Mouse (Mus musculus) olfactory bulb, adult 2 months (tissue): ENCODE data around the gene Vamp2.

ENCODE experiments used
- CTCF ChIP-seq: fragments of 200-500 bp; IDR thresholded peaks from 2 replicates; pipeline ENCODE4 v1.5.1; 2012; ENCODE audit warnings: low read depth, mild to moderate bottlenecking, low read length, moderate library complexity; ENCODE audit not compliant: insufficient read depth
- POLR2A ChIP-seq: fragments of 200-500 bp; IDR thresholded peaks from 2 replicates; pipeline ENCODE4 v1.6.1; 2012; ENCODE audit warnings: mild to moderate bottlenecking, low read depth, low read length, moderate library complexity; ENCODE audit not compliant: insufficient read depth

DNA sequence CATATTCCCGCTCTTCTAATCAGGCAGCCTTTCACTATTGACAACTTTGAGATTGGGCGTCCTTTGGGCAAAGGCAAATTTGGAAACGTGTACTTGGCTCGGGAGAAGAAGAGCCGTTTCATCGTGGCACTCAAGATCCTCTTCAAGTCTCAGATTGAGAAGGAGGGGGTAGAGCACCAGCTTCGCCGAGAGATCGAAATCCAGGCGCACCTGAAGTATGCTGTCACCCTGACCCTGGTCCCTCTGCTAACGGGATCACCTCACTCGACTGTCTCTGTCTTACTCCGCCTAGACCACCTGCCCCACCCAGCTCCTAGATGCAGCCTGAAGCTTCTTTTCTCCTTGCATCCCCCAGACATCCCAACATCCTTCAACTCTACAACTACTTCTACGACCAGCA, 40.1 kb upstream of the Vamp2 start:
- TF ChIP-seq CTCF: no peak
- no peak for TF ChIP-seq POLR2A
